Mouse (Mus musculus) heart, postnatal 10 days (tissue): ENCODE measurements around the gene Magea1. TPM values are rescaled to one million over a fixed set of nuclear protein-coding genes. Genes with fewer than 3 reads are reported as not detected.
A peak's percentile ranks its signal among the peaks of the same experiment; 100 is the strongest.
"Not testable (repeated sequence)": the region's sequence is repeated elsewhere in the genome, so short reads cannot be mapped to it uniquely, and the experiment has no call there.

Experiments used
- DNase-seq, 2 experiments: peaks; one replicate each; pipeline ENCODE4 v3.0.0; 2021
- intact Hi-C: fragments of 180-260 bp; cut with DNase I; formaldehyde crosslinking; loops from one replicate; pipeline ENCODE4 v1.15.1; 2025
- total RNA-seq, 2 experiments: library from RNA; stranded (reverse); gene quantifications; 2 replicates each; pipeline ENCODE4 v1.2.3; 2021

Gene Magea1
- total RNA-seq = not detected

GRCm38 (mm10) chrX:155089693-155090092 is at the start of gene Magea1:
Magea1 (minus strand) TSS chrX:155089793.
- intact Hi-C loops, DNase-seq: not testable (repeated sequence)

GRCm38 (mm10) chrX:155128312-155128711 is 38.7 kb upstream of the Magea1 start, which contains the start of gene Cldn34b2:
Cldn34b2 (minus strand) TSS chrX:155128412.
- DNase-seq, intact Hi-C loops: not testable (repeated sequence)

- peak; percentile 8 to 24 for DNase-seq
- intact Hi-C loops = no loop called here
These were observed 8.4 kb upstream of the Magea1 start for GRCm38 (mm10) chrX:155098024-155098423.

GRCm38 (mm10) chrX:155093566-155093965 is 4.0 kb upstream of the Magea1 start, which contains the start of gene Magea2:
Magea2 (minus strand) TSS chrX:155093666.
- intact Hi-C loops, DNase-seq: not testable (repeated sequence)

- intact Hi-C loops, DNase-seq: not testable (repeated sequence)
These were observed 26.5 kb downstream of the Magea1 start, which contains the start of gene Magea5 for GRCm38 (mm10) chrX:155063045-155063444. Magea5 (minus strand) TSS chrX:155063145.

Other genes starting within 250 kb of the Magea1 start
- gene Cldn34b1, start 199.5 kb downstream of the Magea1 start, total RNA-seq = not detected
- not detected for gene Magea6, start 153.8 kb downstream of the Magea1 start, total RNA-seq
- gene Magea3, start 140.3 kb downstream of the Magea1 start, total RNA-seq = not detected
- gene Magea8, start 93.9 kb downstream of the Magea1 start, total RNA-seq = not detected
- not detected for gene Magea5, start 26.6 kb downstream of the Magea1 start, total RNA-seq
- not detected for gene Magea2, start 3.9 kb upstream of the Magea1 start, total RNA-seq
- not detected for gene Cldn34b2, start 38.6 kb upstream of the Magea1 start, total RNA-seq
- gene Sat1, start 126.7 kb upstream of the Magea1 start, total RNA-seq = 10 to 100 TPM; 36.3 to 50.3 TPM
- gene Acot9, start 172.7 kb upstream of the Magea1 start, total RNA-seq = 10 to 100 TPM; 41.0 to 42.5 TPM